Mouse (Mus musculus): Measurements from ENCODE around the gene Oxa1l.

DNA sequence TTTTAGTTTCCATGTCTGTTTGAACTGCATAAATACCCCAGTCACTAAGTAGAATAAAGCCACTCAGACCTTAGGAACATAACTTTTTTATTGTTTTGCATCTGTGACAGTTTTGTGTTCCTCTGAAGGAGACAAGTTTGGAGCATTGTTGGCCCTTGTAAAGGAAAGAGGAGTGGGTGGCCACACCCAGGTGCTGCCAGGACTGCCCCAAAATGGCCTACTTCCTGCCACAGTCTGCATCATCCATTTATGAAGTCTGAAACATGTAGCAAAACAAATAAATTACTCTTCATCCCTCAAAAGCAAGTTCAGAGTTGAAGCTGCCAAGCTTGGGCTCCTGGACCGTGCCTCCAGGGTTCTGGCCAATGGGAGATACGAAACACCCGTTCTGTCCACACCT lies 8.7 kb downstream of the Oxa1l start:
- TF ChIP-seq CTCF (IDR thresholded peaks at IDR 0.05; ENCODE audit: low read depth, low read length) (no peak), GATA1 (IDR thresholded peaks at IDR 0.05; ENCODE audit: borderline replicate concordance, low read length) (no peak), POLR2AphosphoS5 (IDR thresholded peaks at IDR 0.05; ENCODE audit: insufficient replicate concordance, low read depth, low read length) (no peak), TAL1 (conservative IDR thresholded peaks at IDR 0.05; ENCODE audit: low read depth, low read length) (no peak), GATA2 (IDR thresholded peaks at IDR 0.05; ENCODE audit: borderline replicate concordance, low read depth, low read length) (no peak)
